Mouse (Mus musculus) neural tube, embryonic 12.5 days (tissue): ENCODE data around the gene Adprh. TPM values are rescaled to one million over a fixed set of nuclear protein-coding genes. Genes with fewer than 3 reads are reported as not detected.
A peak's percentile ranks its signal among the peaks of the same experiment; 100 is the strongest.
"Not testable (repeated sequence)": the region's sequence is repeated elsewhere in the genome, so short reads cannot be mapped to it uniquely, and the experiment has no call there.

Experiments used
- ATAC-seq: fragments of 200-750 bp; cut with Nextera tagmentation; 2 replicates; pipeline ENCODE4 v1.8.0; 2017; ENCODE audit warnings: low read depth, mild to moderate bottlenecking, moderate TSS enrichment, moderate library complexity; ENCODE audit not compliant: low FRiP score
- H3K27ac ChIP-seq: fragments of 300-500 bp; sonication (generic); 2 replicates; pipeline ENCODE4 v1.5.1; 2016
- H3K27me3 ChIP-seq: fragments of 300-500 bp; sonication (generic); replicated peaks from 2 replicates; pipeline ENCODE4 v1.6.1; 2016; ENCODE audit warnings: mild to moderate bottlenecking
- H3K36me3 ChIP-seq: fragments of 300-500 bp; sonication (generic); 2 replicates; pipeline ENCODE4 v1.6.1; 2016; ENCODE audit warnings: mild to moderate bottlenecking
- H3K4me1 ChIP-seq: fragments of 300-500 bp; sonication (generic); 2 replicates; pipeline ENCODE4 v1.6.1; 2016
- H3K4me2 ChIP-seq: fragments of 300-500 bp; sonication (generic); replicated peaks from 2 replicates; pipeline ENCODE4 v1.6.1; 2016; ENCODE audit warnings: mild to moderate bottlenecking
- H3K4me3 ChIP-seq: fragments of 300-500 bp; sonication (generic); 2 replicates; pipeline ENCODE4 v1.5.1; 2016
- H3K9ac ChIP-seq: fragments of 300-500 bp; sonication (generic); 2 replicates; pipeline ENCODE4 v1.6.1; 2016; ENCODE audit warnings: mild to moderate bottlenecking
- H3K9me3 ChIP-seq: fragments of 300-500 bp; sonication (generic); 2 replicates; pipeline ENCODE4 v1.6.1; 2016; ENCODE audit warnings: mild to moderate bottlenecking
- WGBS: fragments of 180-500 bp; shearing (Covaris S2); methylation state at CpG from one replicate; pipeline ENCODE4 v1.1.7; 2016; 5-methylcytosine and 5-hydroxymethylcytosine counted together
- polyA plus RNA-seq: library from polyadenylated mRNA; unstranded; fragments of >200 nt; fragmentation: Nextera tagmentation; extraction: Ambion mirVana; gene quantifications from 2 replicates; pipeline ENCODE4 v1.2.1, GENCODE M21; 2016

Adprh gene
- 150 and 156 TPM in 2 replicates for polyA plus RNA-seq

DNA sequence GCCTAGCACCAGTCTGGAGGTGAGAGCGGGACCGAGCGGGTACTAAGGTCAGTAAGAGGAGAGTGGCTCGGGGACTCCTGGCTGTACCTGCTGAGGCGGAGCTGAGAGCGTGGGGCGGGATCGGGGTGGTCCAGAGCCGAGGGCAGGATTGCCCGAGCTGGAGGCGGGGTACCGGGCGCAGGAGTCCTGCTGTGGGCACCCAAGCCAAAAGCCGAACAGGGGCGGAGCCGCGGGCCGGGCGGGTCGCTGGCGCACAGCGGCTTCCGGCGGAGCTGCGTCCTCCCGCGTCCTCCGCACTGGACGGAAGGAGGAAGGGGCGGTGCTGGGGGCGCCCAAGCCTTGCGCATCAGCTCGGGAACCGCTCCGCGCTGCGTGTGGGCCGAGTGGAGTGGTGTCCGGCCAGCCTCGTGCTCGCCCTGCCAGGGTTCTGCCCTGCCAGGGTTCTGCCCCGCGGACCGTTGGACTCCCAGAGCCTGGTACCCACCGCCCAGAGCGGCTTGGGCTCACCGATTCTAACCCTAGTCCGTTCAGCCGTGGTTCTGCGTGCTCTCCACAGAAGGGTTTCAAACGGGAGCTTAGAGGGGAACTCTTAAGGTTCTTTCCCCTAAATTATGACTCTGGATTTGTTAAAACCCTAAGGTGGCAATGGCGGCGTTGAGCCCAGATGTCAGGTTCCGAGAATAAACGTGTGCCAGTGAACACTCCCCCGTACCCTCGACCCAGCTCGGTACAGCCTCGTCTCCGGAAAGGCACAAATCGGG, at the start of gene Adprh:
TSS of gene Adprh (minus strand) at position 262 of the 761 bp plus-strand sequence.
- Histone ChIP-seq H3K9me3 (no peaks in the 10 kb centered on the region), H3K27me3 (no peaks in the 10 kb centered on the region), H3K27ac (peak within 1 kb of the TSS; percentile 53; the same call in 1 of the 2 replicates), H3K4me1 (peaks cover 11% of the 10 kb centered on the region), H3K36me3 (peaks cover 25% of the 10 kb centered on the region), H3K9ac (peak within 1 kb of the TSS; percentile 89), H3K4me2 (peak within 1 kb of the TSS; percentile 83), H3K4me3 (peak within 1 kb of the TSS; percentile 74)
- ATAC-seq: peak; percentile 95
- under 1% methylated on average over 60 of the region's 61 CpGs for WGBS

- no peak for ATAC-seq
- peaks cover 29% of the 10 kb centered on the region for H3K36me3 ChIP-seq
- H3K27me3 ChIP-seq: no peaks in the 10 kb centered on the region
- 78% methylated on average over 7 of the region's 7 CpGs for whole genome bisulfite sequencing
- no peaks in the 10 kb centered on the region for H3K9me3 ChIP-seq
- no peak overlapping the region for H3K27ac ChIP-seq
- no peaks in the 10 kb centered on the region for H3K4me1 ChIP-seq
- H3K9ac ChIP-seq: no peak overlapping the region
- H3K4me3 ChIP-seq: no peak overlapping the region
- no peak overlapping the region for H3K4me2 ChIP-seq
Measured at GRCm38 (mm10) chr16:38496604-38497140, 44.2 kb upstream of the Adprh start.

GRCm38 (mm10) chr16:38493890-38494289, 41.4 kb upstream of the Adprh start:
- H3K36me3 ChIP-seq: peaks cover 20% of the 10 kb centered on the region
- H3K4me2 ChIP-seq: no peak overlapping the region
- 89% methylated on average over 10 of the region's 10 CpGs for WGBS
- no peak for ATAC-seq
- H3K27me3 ChIP-seq: no peaks in the 10 kb centered on the region
- H3K9me3 ChIP-seq: no peaks in the 10 kb centered on the region
- H3K4me1 ChIP-seq: no peaks in the 10 kb centered on the region
- H3K4me3 ChIP-seq: no peak overlapping the region
- H3K9ac ChIP-seq: no peak overlapping the region
- no peak overlapping the region for H3K27ac ChIP-seq

DNA sequence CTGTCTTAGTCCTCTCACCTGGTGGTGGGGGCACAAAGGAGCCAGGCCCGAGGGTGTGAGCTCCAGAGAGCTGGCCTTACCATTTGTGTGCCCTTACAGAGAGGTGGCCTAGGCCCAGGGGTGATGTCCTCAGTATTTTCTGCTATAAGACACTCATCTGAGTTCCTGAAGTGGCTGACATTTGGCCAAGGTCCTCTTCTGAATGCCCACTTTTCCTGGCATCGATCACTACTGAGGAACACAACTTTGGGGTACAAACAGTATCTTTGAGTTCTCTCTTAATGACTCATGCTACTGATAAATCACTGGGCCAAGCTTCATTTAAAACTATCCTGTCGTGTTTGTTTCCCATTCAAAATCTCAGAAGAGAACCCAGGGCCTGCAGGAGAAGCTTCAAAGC, 40.0 kb upstream of the Adprh start:
- Histone ChIP-seq H3K4me1 (no peaks in the 10 kb centered on the region), H3K4me2 (no peak overlapping the region), H3K27ac (no peak overlapping the region), H3K4me3 (no peak overlapping the region), H3K9me3 (no peaks in the 10 kb centered on the region), H3K27me3 (no peaks in the 10 kb centered on the region), H3K36me3 (peaks cover 10% of the 10 kb centered on the region), H3K9ac (no peak overlapping the region)
- WGBS: 85% methylated on average over 3 of the region's 3 CpGs
- ATAC-seq: no peak

DNA sequence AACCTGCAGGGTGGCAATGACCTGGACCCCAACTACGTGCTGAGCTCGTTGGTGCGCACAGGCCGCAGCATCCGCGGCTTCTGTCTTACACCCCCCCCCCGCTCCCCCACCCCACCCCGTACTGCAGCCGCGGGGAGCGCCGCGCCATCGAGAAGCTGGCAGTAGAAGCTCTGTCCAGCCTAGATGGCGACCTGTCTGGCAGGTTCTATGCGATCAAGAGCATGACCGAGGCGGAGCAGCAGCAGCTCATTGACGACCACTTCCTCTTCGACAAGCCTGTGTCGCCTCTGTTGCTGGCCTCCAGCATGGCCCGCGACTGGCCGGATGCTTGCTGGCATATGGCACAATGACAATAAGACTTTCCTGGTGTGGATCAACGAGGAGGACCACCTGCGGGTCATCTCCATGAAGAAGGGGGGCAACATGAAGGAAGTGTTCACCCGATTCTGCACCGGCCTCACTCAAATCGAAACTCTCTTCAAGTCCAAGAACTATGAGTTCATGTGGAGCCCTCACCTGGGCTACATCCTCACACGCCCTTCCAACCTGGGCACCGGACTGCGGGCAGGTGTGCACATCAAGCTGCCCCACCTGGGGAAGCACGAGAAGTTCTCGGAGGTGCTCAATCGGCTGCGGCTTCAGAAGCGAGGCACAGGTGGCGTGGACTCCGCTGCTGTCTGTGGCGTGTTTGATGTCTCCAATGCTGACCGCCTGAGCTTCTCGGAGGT, 31.2 kb upstream of the Adprh start:
- Histone ChIP-seq H3K9ac (peak overlapping the region; percentile 42; the same call in 1 of the 2 replicates), H3K4me1 (peaks cover 5% of the 10 kb centered on the region; the same call in 1 of the 2 replicates), H3K27ac (no peak overlapping the region), H3K4me2 (peak overlapping the region; percentile 62), H3K27me3 (peaks cover 11% of the 10 kb centered on the region; the same call in 1 of the 2 replicates), H3K4me3 (peak overlapping the region; percentile 27), H3K36me3 (no peaks in the 10 kb centered on the region), H3K9me3 (no peaks in the 10 kb centered on the region)
- WGBS: 35% methylated on average over 42 of the region's 42 CpGs
- ATAC-seq: 0 out of 2 replicates have a peak, but pooled peaks have one; percentile 25

DNA sequence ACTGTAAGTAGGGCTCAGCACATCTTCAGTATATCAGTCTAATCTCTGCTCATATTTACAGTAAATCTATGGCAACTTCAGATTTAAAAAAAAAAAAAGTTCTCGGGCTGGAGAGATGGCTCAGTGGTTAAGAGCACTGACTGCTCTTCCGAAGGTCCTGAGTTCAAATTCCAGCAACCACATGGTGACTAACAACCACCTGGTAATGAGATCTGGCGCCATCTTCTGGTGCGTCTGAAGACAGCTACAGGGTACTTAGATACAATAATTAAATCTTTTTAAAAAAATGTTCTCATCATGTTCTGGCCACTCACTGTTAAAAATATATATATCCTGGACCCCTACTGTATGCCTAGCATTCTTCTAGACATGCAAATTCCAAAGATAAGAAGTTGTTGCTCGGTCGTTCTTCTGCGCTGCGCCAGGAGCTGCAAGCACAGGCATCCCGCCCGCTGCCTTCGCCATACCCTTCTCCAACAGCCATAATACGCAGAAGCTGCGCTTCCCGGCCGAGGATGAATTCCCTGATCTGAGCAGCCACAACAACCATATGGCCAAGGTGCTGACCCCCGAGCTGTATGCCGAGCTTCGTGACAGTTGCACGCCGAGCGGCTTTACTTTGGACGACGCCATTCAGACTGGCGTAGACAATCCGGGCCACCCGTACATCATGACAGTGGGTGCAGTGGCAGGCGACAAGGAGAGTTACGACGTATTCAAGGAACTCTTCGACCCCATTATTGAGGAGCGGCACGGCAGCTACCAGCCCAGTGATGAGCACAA, 30.5 kb upstream of the Adprh start:
- peak; percentile 29; the same call in 1 of the 2 replicates for ATAC-seq
- Histone ChIP-seq H3K9me3 (no peaks in the 10 kb centered on the region), H3K9ac (peak overlapping the region; percentile 42; the same call in 1 of the 2 replicates), H3K36me3 (no peaks in the 10 kb centered on the region), H3K4me3 (peak overlapping the region; percentile 27), H3K4me2 (peak overlapping the region; percentile 62), H3K27ac (no peak overlapping the region), H3K4me1 (peaks cover 5% of the 10 kb centered on the region; the same call in 1 of the 2 replicates), H3K27me3 (peaks cover 11% of the 10 kb centered on the region; the same call in 1 of the 2 replicates)
- WGBS: 20% methylated on average over 32 of the region's 32 CpGs

DNA sequence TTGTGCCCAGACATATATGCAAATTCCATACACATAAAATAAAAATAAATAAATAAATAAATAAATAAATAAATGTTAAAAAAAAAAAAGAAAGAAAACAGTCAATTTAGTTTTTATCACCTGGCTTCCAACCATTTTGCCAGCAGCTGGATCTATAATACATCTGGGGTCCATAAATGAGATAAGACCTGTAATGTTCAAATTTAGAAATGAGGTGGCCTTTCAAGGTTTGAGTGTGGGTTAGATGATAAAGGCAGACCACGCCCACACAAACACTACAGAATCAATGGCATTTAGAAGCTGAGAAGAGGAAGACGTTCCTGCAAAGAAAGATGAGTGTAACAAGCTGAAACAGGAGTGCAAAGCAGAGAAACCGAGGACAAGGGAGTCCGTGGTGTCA, 28.8 kb upstream of the Adprh start:
- H3K9me3 ChIP-seq: no peaks in the 10 kb centered on the region
- H3K4me3 ChIP-seq: no peak overlapping the region
- no peak for ATAC-seq
- H3K9ac ChIP-seq: no peak overlapping the region
- no peaks in the 10 kb centered on the region for H3K36me3 ChIP-seq
- peaks cover 11% of the 10 kb centered on the region; the same call in 1 of the 2 replicates for H3K27me3 ChIP-seq
- 83% methylated on average over 4 of the region's 4 CpGs for WGBS
- H3K27ac ChIP-seq: no peak overlapping the region
- no peak overlapping the region for H3K4me2 ChIP-seq
- H3K4me1 ChIP-seq: peaks cover 16% of the 10 kb centered on the region

- no peak overlapping the region for H3K9ac ChIP-seq
- no peaks in the 10 kb centered on the region for H3K36me3 ChIP-seq
- H3K4me2 ChIP-seq: no peak overlapping the region
- no peak for ATAC-seq
- no peak overlapping the region for H3K27ac ChIP-seq
- H3K4me1 ChIP-seq: peaks cover 15% of the 10 kb centered on the region
- no peaks in the 10 kb centered on the region for H3K9me3 ChIP-seq
- H3K27me3 ChIP-seq: peaks cover 3% of the 10 kb centered on the region; the same call in 1 of the 2 replicates
- no peak overlapping the region for H3K4me3 ChIP-seq
- WGBS: 88% methylated on average over 3 of the region's 3 CpGs
Measured at GRCm38 (mm10) chr16:38478296-38478695, 25.8 kb upstream of the Adprh start.

GRCm38 (mm10) chr16:38477241-38477608, 24.7 kb upstream of the Adprh start:
- Histone ChIP-seq H3K4me2 (peak overlapping the region; percentile 65), H3K4me1 (peaks cover 13% of the 10 kb centered on the region), H3K4me3 (peak overlapping the region; percentile 34)
- H3K27ac ChIP-seq, H3K27me3 ChIP-seq, ATAC-seq, H3K9ac ChIP-seq, H3K36me3 ChIP-seq, H3K9me3 ChIP-seq: not testable (repeated sequence)
- WGBS: 34% methylated on average over 14 of the region's 14 CpGs

DNA sequence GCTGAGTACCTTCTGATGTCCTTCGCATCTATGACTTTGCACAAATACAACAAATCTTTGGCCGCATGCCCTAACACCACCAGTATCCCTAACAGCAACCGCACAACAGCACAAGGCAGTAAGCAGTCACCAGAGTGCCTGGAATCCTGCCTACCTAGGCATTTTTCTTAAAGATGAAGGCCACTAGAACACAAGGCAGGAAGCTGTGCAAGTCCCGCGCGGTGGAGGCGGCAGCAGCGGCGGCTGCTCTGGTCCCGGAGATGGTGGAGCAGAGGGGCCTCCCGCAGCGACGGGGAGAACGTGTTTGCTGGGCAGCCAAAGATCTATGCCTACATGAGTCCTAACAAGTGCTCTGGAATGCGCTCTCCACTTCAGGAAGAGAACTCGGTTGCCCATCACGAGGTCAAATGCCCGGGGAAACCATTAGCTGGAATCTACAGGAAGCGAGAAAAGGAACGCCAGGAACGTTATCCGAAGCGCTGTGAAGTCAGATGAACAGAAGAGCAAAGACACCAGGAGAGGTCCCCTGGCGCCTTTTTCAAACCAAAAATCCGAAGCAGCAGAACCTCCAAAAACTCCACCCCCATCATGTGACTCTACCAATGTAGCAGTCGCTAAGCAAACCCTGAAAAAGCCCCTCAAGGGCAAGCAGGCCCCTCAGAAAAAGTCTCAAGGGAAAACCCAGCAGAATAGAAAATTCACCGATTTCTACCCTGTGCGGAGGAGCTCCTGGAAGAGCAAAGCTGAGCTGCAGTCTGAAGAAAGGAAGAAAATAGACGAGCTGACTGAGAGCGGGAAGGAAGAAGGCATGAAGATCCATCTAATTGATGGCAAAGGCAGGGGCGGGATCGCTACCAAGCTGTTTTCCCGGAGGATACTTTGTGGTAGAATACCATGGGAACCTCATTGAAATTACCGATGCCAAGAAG, 24.1 kb upstream of the Adprh start:
- peaks cover 13% of the 10 kb centered on the region for H3K4me1 ChIP-seq
- H3K27ac ChIP-seq: no peak overlapping the region
- no peak for ATAC-seq
- peak overlapping the region; percentile 38 for H3K9ac ChIP-seq
- peak overlapping the region; percentile 65 for H3K4me2 ChIP-seq
- H3K4me3 ChIP-seq: peak overlapping the region; percentile 34
- 10% methylated on average over 34 of the region's 34 CpGs for WGBS
- no peaks in the 10 kb centered on the region for H3K36me3 ChIP-seq
- no peaks in the 10 kb centered on the region for H3K9me3 ChIP-seq
- H3K27me3 ChIP-seq: no peaks in the 10 kb centered on the region
